Mouse (Mus musculus): ENCODE data around the gene Slc9a8.

The Slc9a8 gene

GRCm38 (mm10) chr2:167450647-167451046 is 29.1 kb downstream of the Slc9a8 start:
- peak; percentile 59 to 61 for DNase-seq

GRCm38 (mm10) chr2:167453814-167454213 is 32.3 kb downstream of the Slc9a8 start:
- peak; percentile 79 to 83 for DNase-seq

GRCm38 (mm10) chr2:167456361-167457020 is 35.0 kb downstream of the Slc9a8 start:
- DNase-seq: peak; percentile 76 to 80

- peak; percentile 87 to 88 for DNase-seq
These were observed 35.7 kb downstream of the Slc9a8 start for GRCm38 (mm10) chr2:167457213-167457612.

- DNase-seq: no peak
These were observed 37.0 kb downstream of the Slc9a8 start for GRCm38 (mm10) chr2:167458548-167458947.

- peak; percentile 92 to 93 for DNase-seq
These were observed 37.8 kb downstream of the Slc9a8 start for GRCm38 (mm10) chr2:167459071-167459865.

GRCm38 (mm10) chr2:167462954-167463353 is 41.4 kb downstream of the Slc9a8 start:
- peak; percentile 85 to 87 for DNase-seq

GRCm38 (mm10) chr2:167463802-167464201 is 42.3 kb downstream of the Slc9a8 start:
- DNase-seq: no peak

- DNase-seq: no peak
These were observed 44.4 kb downstream of the Slc9a8 start for GRCm38 (mm10) chr2:167465951-167466350.

GRCm38 (mm10) chr2:167467214-167467613 is 45.7 kb downstream of the Slc9a8 start:
- DNase-seq: peak in 1 of 2 experiments; percentile 5

GRCm38 (mm10) chr2:167468444-167468843 is 46.9 kb downstream of the Slc9a8 start:
- peak; percentile 37 to 54 for DNase-seq

- peak; percentile 53 to 59 for DNase-seq
These were observed 49.1 kb downstream of the Slc9a8 start for GRCm38 (mm10) chr2:167470611-167471010.

GRCm38 (mm10) chr2:167471585-167471984 is 50.1 kb downstream of the Slc9a8 start:
- DNase-seq: peak; percentile 94 to 95

- DNase-seq: peak in 1 of 2 experiments; percentile 20
These were observed 52.7 kb downstream of the Slc9a8 start for GRCm38 (mm10) chr2:167474218-167474617.

- no peak for DNase-seq
These were observed 54.1 kb downstream of the Slc9a8 start for GRCm38 (mm10) chr2:167475596-167475995.

GRCm38 (mm10) chr2:167476200-167476688 is 54.7 kb downstream of the Slc9a8 start:
- DNase-seq: peak; percentile 96

GRCm38 (mm10) chr2:167476762-167477161 is 55.2 kb downstream of the Slc9a8 start:
- DNase-seq: peak in 1 of 2 experiments; percentile 42

- DNase-seq: no peak
These were observed 56.6 kb downstream of the Slc9a8 start for GRCm38 (mm10) chr2:167478128-167478527.

- DNase-seq: no peak
These were observed 58.0 kb downstream of the Slc9a8 start for GRCm38 (mm10) chr2:167479501-167479900.

- peak; percentile 83 to 85 for DNase-seq
These were observed 61.2 kb downstream of the Slc9a8 start for GRCm38 (mm10) chr2:167482681-167483080.

- DNase-seq: peak; percentile 62 to 64
These were observed 61.7 kb downstream of the Slc9a8 start for GRCm38 (mm10) chr2:167483081-167483826.

- peak; percentile 43 to 58 for DNase-seq
These were observed 62.4 kb downstream of the Slc9a8 start for GRCm38 (mm10) chr2:167483827-167484410.

- peak; percentile 41 to 61 for DNase-seq
These were observed 63.4 kb downstream of the Slc9a8 start for GRCm38 (mm10) chr2:167484932-167485331.
